Mouse (Mus musculus): ENCODE results near the gene Egfr. TPM values are rescaled to one million over a fixed set of nuclear protein-coding genes. Genes with fewer than 3 reads are reported as not detected.

Gene Egfr
- polyA plus RNA-seq, 1 experiment: 4.1 TPM

DNA sequence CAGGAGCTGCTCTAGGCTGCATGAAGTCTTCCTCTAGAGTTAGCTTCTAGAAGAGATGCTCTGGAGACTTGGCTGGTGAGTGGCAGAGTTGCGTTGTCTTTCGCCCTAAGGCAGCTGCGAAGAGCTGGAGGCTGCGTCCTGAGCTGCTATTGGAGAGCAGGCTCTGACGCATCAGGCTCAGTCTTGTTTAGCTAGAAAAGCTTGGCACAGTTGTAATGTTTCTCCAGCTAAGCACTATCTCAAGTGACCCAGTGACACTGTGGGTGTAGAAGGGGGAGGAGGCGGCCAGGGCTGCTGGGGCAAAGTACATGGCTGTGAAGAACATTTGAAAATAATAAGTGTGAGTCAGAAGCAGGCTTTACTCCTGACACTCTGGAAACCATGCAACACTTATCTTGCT is 48.5 kb downstream of the Egfr start:
- peak overlapping the region; percentile 59 for H3K4me2 ChIP-seq (ENCODE audit: low read depth)
- TF ChIP-seq MYOD1 (IDR thresholded peaks at IDR 0.05; ENCODE audit: control insufficient read depth in 1 of 3, insufficient read length in 2 of 3, low read depth in 2 of 3) (peak in 1 of 3 experiments; percentile 21), POLR2AphosphoS2 (IDR thresholded peaks at IDR 0.05; ENCODE audit: insufficient read length, low read depth) (no peak)
- no peaks in the 10 kb centered on the region for H3K27me3 ChIP-seq (ENCODE audit: control insufficient read depth, insufficient read depth, insufficient read length)
- H3K79me2 ChIP-seq (ENCODE audit: control insufficient read depth, insufficient read depth): no peaks in the 10 kb centered on the region
- H3ac ChIP-seq (ENCODE audit: control insufficient read depth, insufficient read length): no peak overlapping the region
- no peaks in the 10 kb centered on the region for H3K36me3 ChIP-seq (ENCODE audit: control insufficient read depth, insufficient read depth)
- H3K4me3 ChIP-seq: no peak overlapping the region

GRCm38 (mm10) chr11:16802668-16803067 is 50.7 kb downstream of the Egfr start:
- TF ChIP-seq POLR2A (IDR thresholded peaks at IDR 0.05; ENCODE audit: insufficient read length, low read depth) (no peak), MAX (IDR thresholded peaks at IDR 0.05; ENCODE audit: low read depth) (no peak), TCF12 (IDR thresholded peaks at IDR 0.05; ENCODE audit: insufficient read depth, poor library complexity, severe bottlenecking) (no peak), E2F4 (IDR thresholded peaks at IDR 0.05; ENCODE audit: insufficient read depth) (no peak), TCF3 (IDR thresholded peaks at IDR 0.05; ENCODE audit: insufficient read length, low read depth) (no peak), CEBPB (IDR thresholded peaks at IDR 0.05; ENCODE audit: insufficient read depth, poor library complexity, severe bottlenecking) (no peak), REST (IDR thresholded peaks at IDR 0.05; ENCODE audit: insufficient read depth, insufficient read length) (no peak), MYOG (IDR thresholded peaks at IDR 0.05; ENCODE audit: control insufficient read depth in 1 of 3, insufficient read depth in 1 of 3, insufficient read length in 2 of 3, low read depth in 2 of 3) (no peak), POLR2AphosphoS2 (IDR thresholded peaks at IDR 0.05; ENCODE audit: insufficient read length, low read depth) (no peak), SRF (IDR thresholded peaks at IDR 0.05; ENCODE audit: control insufficient read depth, insufficient read length, low read depth) (no peak), USF1 (IDR thresholded peaks at IDR 0.05; ENCODE audit: low read depth) (no peak), MYOD1 (IDR thresholded peaks at IDR 0.05; ENCODE audit: control insufficient read depth in 1 of 3, insufficient read length in 2 of 3, low read depth in 2 of 3) (no peak)

DNA sequence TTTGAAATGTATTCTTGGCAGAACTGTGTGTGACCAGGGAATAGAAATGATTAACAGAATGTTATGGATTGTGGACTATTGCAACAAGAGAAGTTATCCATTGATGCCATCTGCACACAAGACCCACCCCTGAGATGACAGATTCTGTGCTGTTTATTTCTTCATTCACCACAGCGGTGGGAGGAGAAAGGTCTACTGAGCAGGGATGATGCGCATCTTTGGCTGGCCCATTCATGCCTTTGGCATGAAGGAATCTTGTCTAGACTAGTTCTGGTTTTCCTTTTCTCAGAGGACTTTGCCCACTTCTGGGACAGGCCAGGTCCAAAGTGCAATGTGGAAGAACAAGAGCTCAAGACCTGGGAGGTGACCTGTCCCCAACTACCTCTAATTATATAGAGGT is 52.0 kb downstream of the Egfr start:
- H3ac ChIP-seq (ENCODE audit: control insufficient read depth, insufficient read length): no peak overlapping the region
- TF ChIP-seq POLR2AphosphoS2 (IDR thresholded peaks at IDR 0.05; ENCODE audit: insufficient read length, low read depth): no peak
- TF ChIP-seq USF1 (IDR thresholded peaks at IDR 0.05; ENCODE audit: low read depth): no peak
- no peak for TF ChIP-seq POLR2A (IDR thresholded peaks at IDR 0.05; ENCODE audit: insufficient read length, low read depth)
- TF ChIP-seq E2F4 (IDR thresholded peaks at IDR 0.05; ENCODE audit: insufficient read depth): no peak

More at GRCm38 (mm10) chr11:16802668-16803067, 50.7 kb downstream of the Egfr start:
- H3K36me3 ChIP-seq (ENCODE audit: control insufficient read depth, insufficient read depth): no peaks in the 10 kb centered on the region
- H3K27me3 ChIP-seq (ENCODE audit: control insufficient read depth, insufficient read depth, insufficient read length): no peaks in the 10 kb centered on the region
- no peak overlapping the region for H3K4me3 ChIP-seq
- H3K79me2 ChIP-seq (ENCODE audit: control insufficient read depth, insufficient read depth): no peaks in the 10 kb centered on the region
- H3ac ChIP-seq (ENCODE audit: control insufficient read depth, insufficient read length): no peak overlapping the region
- H3K4me2 ChIP-seq (ENCODE audit: low read depth): peak overlapping the region; percentile 8

GRCm38 (mm10) chr11:16805886-16806285 is 53.9 kb downstream of the Egfr start:
- H3K4me2 ChIP-seq (ENCODE audit: low read depth): no peak overlapping the region
- no peak overlapping the region for H3K4me3 ChIP-seq
- no peaks in the 10 kb centered on the region for H3K27me3 ChIP-seq (ENCODE audit: control insufficient read depth, insufficient read depth, insufficient read length)
- H3ac ChIP-seq (ENCODE audit: control insufficient read depth, insufficient read length): no peak overlapping the region
- no peaks in the 10 kb centered on the region for H3K36me3 ChIP-seq (ENCODE audit: control insufficient read depth, insufficient read depth)
- TF ChIP-seq MYOG (IDR thresholded peaks at IDR 0.05; ENCODE audit: control insufficient read depth in 1 of 3, insufficient read depth in 1 of 3, insufficient read length in 2 of 3, low read depth in 2 of 3) (no peak), SRF (IDR thresholded peaks at IDR 0.05; ENCODE audit: control insufficient read depth, insufficient read length, low read depth) (no peak), MAX (IDR thresholded peaks at IDR 0.05; ENCODE audit: low read depth) (no peak), REST (IDR thresholded peaks at IDR 0.05; ENCODE audit: insufficient read depth, insufficient read length) (no peak), MYOD1 (IDR thresholded peaks at IDR 0.05; ENCODE audit: control insufficient read depth in 1 of 3, insufficient read length in 2 of 3, low read depth in 2 of 3) (no peak), POLR2AphosphoS2 (IDR thresholded peaks at IDR 0.05; ENCODE audit: insufficient read length, low read depth) (no peak), USF1 (IDR thresholded peaks at IDR 0.05; ENCODE audit: low read depth) (no peak)
- no peaks in the 10 kb centered on the region for H3K79me2 ChIP-seq (ENCODE audit: control insufficient read depth, insufficient read depth)

More for the DNA sequence above, 52.0 kb downstream of the Egfr start:
- Histone ChIP-seq H3K4me3 (no peak overlapping the region), H3K36me3 (ENCODE audit: control insufficient read depth, insufficient read depth) (no peaks in the 10 kb centered on the region), H3K27me3 (ENCODE audit: control insufficient read depth, insufficient read depth, insufficient read length) (no peaks in the 10 kb centered on the region), H3K4me2 (ENCODE audit: low read depth) (no peak overlapping the region), H3K79me2 (ENCODE audit: control insufficient read depth, insufficient read depth) (no peaks in the 10 kb centered on the region)

DNA sequence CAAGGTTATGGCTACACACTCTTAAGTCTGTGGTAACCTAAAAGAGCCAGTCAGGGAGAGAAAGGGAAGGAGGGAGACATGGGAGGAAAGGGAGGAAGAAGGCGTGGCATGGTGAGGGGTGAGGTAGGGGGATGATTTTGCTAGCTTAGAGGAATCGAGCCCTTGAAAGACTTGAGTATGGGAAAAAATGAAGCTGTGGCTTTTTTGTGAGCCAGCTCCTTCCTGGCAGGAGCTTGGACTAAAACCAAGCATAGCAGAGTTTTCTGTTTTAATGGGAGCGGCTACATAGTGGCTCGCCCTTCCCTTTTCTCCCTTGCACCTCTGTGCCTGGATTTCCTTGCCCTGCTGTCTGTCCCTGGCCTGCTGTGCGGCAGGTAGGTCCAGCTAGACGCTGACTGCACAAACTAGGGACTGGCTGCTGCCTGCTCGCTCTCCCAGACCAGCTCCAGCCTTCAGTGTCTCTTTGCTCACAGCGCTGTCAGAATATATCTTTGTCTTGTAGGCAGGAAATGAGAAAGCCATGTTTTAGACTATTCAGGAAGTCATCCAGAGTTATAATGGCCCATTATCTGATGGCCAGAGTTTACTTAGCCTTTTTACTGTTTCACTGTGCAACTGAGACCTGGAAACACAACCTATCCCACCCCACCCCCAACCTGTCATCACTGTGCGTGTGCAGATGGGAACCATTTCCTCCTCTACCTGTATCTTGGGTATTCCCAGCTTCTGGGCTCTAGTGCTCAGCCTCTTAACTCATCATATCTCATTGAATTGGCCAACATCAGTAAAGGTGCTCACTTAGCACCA is 57.4 kb downstream of the Egfr start:
- H3K36me3 ChIP-seq (ENCODE audit: control insufficient read depth, insufficient read depth): no peaks in the 10 kb centered on the region
- H3K4me2 ChIP-seq (ENCODE audit: low read depth): peak overlapping the region; percentile 60
- no peak overlapping the region for H3K4me3 ChIP-seq
- no peak overlapping the region for H3ac ChIP-seq (ENCODE audit: control insufficient read depth, insufficient read length)
- TF ChIP-seq SRF (IDR thresholded peaks at IDR 0.05; ENCODE audit: control insufficient read depth, insufficient read length, low read depth) (no peak), POLR2A (IDR thresholded peaks at IDR 0.05; ENCODE audit: insufficient read length, low read depth) (no peak), USF1 (IDR thresholded peaks at IDR 0.05; ENCODE audit: low read depth) (no peak), MYOD1 (IDR thresholded peaks at IDR 0.05; ENCODE audit: control insufficient read depth in 1 of 3, insufficient read length in 2 of 3, low read depth in 2 of 3) (no peak), MYOG (IDR thresholded peaks at IDR 0.05; ENCODE audit: control insufficient read depth in 1 of 3, insufficient read depth in 1 of 3, insufficient read length in 2 of 3, low read depth in 2 of 3) (no peak), MAX (IDR thresholded peaks at IDR 0.05; ENCODE audit: low read depth) (no peak), TCF3 (IDR thresholded peaks at IDR 0.05; ENCODE audit: insufficient read length, low read depth) (no peak), CEBPB (IDR thresholded peaks at IDR 0.05; ENCODE audit: insufficient read depth, poor library complexity, severe bottlenecking) (no peak)
- H3K27me3 ChIP-seq (ENCODE audit: control insufficient read depth, insufficient read depth, insufficient read length): no peaks in the 10 kb centered on the region
- no peaks in the 10 kb centered on the region for H3K79me2 ChIP-seq (ENCODE audit: control insufficient read depth, insufficient read depth)

Data from myocyte (in vitro differentiated cells).